Mouse (Mus musculus) brain, embryonic 18.5 days (tissue): ENCODE measurements at regions not wholly inside any gene's neighbourhood (a gene's known extent, or its start where the extent isn't known, plus 50 kb on each side); places are given as distances from the start of the nearest gene placed in this dataset.
A peak's percentile ranks its signal among the peaks of the same experiment; 100 is the strongest.
"Not testable (repeated sequence)": the region's sequence is repeated elsewhere in the genome, so short reads cannot be mapped to it uniquely, and the experiment has no call there.

Experiments used
- DNase-seq: peaks from one replicate; pipeline ENCODE4 v3.0.0-alpha.2; 2012; ENCODE audit warnings: low read depth, low spot score

DNA sequence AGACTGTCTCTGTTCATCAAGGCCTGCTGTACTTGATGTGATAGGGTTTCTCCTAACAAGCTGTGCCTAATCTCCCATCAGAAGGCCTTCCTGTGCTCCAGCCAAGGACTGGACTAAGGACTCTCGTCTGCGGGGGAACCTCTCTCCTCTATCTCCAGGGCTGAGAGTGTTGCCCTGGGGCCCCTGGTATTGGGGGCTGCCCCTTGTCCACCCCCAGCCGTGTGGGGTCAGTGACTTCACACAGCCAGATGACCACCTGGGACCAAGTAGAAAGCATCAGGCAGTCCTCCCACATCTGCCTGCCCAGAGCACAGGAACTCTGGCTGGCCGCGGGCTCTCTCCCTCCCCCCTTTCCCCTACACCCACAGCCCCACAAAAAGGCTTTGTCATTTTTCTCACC is 651.5 kb upstream of the Kif2b start:
- DNase-seq = no peak

GRCm38 (mm10) chr11:92208980-92209548 is 631.7 kb upstream of the Kif2b start:
- no peak for DNase-seq

- not testable (repeated sequence) for DNase-seq
These were observed 601.0 kb upstream of the Kif2b start for GRCm38 (mm10) chr11:92178393-92178792.

GRCm38 (mm10) chr11:92153124-92153523 is 575.8 kb upstream of the Kif2b start:
- no peak for DNase-seq

GRCm38 (mm10) chr11:92135677-92136076 is 558.3 kb upstream of the Kif2b start:
- DNase-seq = no peak

- no peak for DNase-seq
These were observed 557.7 kb upstream of the Kif2b start for GRCm38 (mm10) chr11:92134891-92135590.

DNA sequence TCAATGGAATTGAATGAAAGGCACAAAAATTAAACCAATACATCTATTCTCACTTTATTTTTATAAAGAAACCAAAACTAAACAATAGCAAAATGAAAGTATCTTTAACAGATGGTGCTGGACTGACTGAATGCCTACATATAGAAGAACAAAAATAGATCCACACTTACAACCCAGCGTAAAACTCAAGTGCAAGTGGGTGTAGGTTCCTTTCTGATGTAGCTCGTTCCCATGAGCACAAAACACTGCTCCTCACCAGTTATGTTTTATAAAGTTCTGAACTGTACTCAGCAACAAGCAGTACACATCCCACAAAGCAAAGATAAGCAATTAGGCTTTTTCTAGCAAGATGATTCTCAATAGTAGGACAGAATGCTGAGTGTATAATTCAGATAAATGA is 507.4 kb upstream of the Kif2b start:
- DNase-seq = no peak

DNA sequence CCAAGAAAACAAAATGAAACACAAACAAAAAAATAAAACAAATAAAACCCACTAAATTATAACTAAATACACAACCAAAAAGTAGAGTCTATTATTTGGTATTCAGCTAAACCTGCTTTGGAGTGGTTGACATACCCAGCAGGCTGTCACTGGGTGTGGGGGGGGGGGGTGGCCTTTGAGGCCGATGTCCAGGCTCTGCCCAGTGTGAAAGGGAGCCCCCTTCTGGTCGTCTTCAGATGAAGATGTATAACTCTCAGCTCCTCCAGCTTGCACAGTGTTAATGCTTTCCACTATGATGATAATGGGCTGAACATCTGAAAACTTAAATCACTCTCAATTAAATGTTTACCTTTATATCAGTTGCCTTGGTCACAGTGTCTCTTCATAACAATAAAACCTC is 464.3 kb upstream of the Kif2b start:
- DNase-seq = no peak

DNA sequence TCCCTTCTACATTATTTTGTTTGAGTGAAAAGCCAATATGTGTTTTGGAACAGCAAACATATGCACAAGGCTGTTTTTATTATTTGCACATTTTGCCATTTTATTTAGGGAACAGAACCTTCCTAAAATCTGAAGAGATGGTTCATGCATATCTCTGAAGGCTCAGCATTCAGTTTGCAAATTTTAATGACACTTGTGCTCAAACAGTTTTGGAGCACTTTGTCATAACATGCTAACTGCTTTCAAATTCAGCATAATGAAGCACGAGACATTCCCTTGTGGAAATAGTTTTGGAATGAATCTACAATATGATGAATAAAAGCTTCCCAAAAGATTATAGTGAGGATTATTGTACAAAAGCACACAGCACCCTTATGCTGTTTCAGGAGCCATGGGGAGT is 462.8 kb upstream of the Kif2b start:
- peak; percentile 59 for DNase-seq

- no peak for DNase-seq
These were observed 441.1 kb upstream of the Kif2b start for GRCm38 (mm10) chr11:92018419-92018818.

DNA sequence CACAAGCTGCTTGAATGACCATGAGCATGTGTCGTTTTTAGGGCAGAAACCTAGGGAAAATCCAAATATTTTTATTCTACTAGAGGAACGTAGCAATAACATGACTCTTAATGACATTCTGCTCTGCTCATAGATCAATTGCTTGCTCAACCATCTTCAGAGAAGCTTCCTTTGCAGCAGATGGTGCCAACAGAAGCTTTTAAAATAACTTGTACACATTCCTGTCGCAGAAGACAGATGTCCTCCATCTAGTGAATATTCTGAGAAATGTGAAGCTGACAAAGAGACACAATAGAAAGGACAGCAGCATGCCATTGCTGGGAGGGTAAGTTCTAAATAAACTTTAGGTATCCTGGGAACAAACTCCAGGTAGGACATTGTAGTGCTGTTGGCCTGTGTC is 433.9 kb upstream of the Kif2b start:
- no peak for DNase-seq

GRCm38 (mm10) chr11:91995524-91995923 is 418.2 kb upstream of the Kif2b start:
- no peak for DNase-seq

DNA sequence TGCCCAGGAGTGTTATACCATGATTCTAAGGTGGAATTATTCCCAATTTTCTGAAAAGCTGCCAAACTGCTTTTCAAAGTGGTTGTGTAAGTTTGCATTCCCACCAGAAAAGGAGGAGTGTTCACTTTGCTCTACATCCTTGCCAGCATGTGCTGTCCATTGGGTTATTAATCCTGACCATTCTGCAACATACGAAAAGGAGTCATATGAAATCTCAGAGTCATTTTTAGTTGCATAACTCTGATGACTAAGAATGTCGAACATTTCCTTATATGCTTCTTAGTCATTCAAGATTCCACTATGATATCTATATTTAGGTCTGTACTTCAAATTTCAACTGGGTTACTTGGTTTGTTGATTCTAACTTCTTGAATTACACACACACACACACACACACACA is 392.2 kb upstream of the Kif2b start:
- DNase-seq = no peak

DNA sequence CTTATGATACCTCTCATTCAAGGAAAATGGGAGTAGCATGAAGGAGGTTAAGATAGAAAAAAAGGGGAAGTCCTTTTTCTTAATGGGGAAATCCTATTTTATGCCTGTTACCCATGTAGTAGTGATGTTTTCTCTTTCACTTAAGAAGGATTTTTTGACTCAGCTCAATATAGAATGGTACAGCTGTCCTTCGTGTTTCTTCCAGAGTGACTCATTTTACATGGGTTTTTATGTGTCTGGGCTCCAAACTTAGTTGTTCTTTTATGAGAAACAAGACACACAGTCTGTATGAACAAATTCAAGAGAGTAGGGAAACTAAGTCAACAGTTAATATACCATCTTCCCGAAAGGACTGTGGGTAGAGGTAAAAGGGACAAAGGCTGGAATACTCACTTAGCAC is 367.0 kb upstream of the Kif2b start:
- no peak for DNase-seq
